Mouse (Mus musculus): ENCODE results near the gene Stard10. TPM values are rescaled to one million over a fixed set of nuclear protein-coding genes. Genes with fewer than 3 reads are reported as not detected.

Gene Stard10
- total and polyA plus RNA-seq, 2 experiments from 2014 or later: 17.2 to 39.3 TPM

DNA sequence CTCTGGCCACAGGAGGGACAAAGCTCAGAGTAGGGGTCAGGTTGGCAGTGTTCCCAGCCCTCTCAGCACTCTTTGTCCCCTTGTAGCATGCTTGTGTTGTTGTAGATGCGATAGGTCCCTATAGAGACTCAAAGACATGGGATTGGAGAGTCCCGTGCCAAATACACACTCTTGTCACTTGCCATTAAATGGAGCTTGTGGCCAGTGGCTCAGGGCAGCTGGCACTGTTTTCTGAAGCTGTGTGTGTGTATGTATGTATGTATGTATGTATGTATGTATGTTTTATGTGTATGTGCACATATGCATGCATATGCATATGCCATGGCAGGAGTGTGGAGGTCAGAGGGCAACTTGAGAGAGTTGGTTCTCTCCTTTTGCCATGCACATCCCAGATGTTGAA lies 10.9 kb downstream of the Stard10 start:
- Histone ChIP-seq H3K4me2 (ENCODE audit: low read depth, low read length) (no peak overlapping the region), H3K9ac (replicated peaks; ENCODE audit: low read length) (no peak overlapping the region), H3K4me1 (ENCODE audit: insufficient read depth, low read length) (peaks cover 19% of the 10 kb centered on the region; the same call in 1 of the 2 replicates), H3K9me3 (ENCODE audit: low read length) (no peaks in the 10 kb centered on the region), H3K36me3 (ENCODE audit: insufficient read depth, low read length) (no peaks in the 10 kb centered on the region), H3K27me3 (ENCODE audit: insufficient read depth, low read length) (no peaks in the 10 kb centered on the region), H3K4me3 (ENCODE audit: low read length) (no peak overlapping the region), H3K27ac (no peak overlapping the region)
- 81% methylated on average over 2 of the region's 2 CpGs for WGBS
- no peak for TF ChIP-seq CTCF (IDR thresholded peaks at IDR 0.05; ENCODE audit: low read depth)
- ATAC-seq (no peak), DNase-seq (ENCODE audit: low spot score) (no peak)

DNA sequence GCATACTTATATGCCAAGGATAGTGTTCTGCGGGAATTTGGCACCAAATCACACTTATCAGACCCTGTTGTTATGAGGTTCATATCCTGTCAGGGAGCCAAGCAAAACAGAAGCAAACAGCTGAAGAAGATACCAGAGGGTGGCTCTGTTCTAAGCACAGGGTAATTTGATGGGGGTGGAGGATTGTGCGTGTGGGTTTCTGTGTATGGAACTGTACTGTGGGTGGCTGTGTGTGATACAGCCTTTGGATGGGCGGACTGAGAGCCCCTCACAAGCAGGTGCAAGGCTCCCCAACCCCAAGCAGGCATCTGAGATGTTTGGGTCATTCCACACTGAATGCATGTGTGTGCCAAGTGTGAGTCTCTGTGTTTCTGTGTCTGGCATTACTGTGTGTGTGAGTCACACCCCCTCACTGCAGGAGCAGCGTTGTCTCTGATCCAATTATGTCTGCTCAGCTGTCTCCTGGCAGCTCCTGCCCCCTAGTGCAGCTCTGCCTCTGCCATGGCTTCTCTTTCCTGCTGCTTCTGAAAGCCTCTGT lies 11.8 kb downstream of the Stard10 start:
- 0 out of 2 replicates have a peak overlapping the region, but pooled peaks have one; percentile 14 for H3K9ac ChIP-seq (replicated peaks; ENCODE audit: low read length)
- peaks cover 19% of the 10 kb centered on the region; the same call in 1 of the 2 replicates for H3K4me1 ChIP-seq (ENCODE audit: insufficient read depth, low read length)
- peak overlapping the region; percentile 61 for H3K27ac ChIP-seq
- ATAC-seq (peak; percentile 72), DNase-seq (ENCODE audit: low spot score) (peak; percentile 68)
- peak; percentile 45 for TF ChIP-seq CTCF (IDR thresholded peaks at IDR 0.05; ENCODE audit: low read depth)
- no peak overlapping the region for H3K4me2 ChIP-seq (ENCODE audit: low read depth, low read length)
- WGBS: 43% methylated on average over 4 of the region's 4 CpGs
- H3K9me3 ChIP-seq (ENCODE audit: low read length): no peaks in the 10 kb centered on the region
- no peaks in the 10 kb centered on the region for H3K27me3 ChIP-seq (ENCODE audit: insufficient read depth, low read length)
- no peak overlapping the region for H3K4me3 ChIP-seq (ENCODE audit: low read length)
- no peaks in the 10 kb centered on the region for H3K36me3 ChIP-seq (ENCODE audit: insufficient read depth, low read length)

DNA sequence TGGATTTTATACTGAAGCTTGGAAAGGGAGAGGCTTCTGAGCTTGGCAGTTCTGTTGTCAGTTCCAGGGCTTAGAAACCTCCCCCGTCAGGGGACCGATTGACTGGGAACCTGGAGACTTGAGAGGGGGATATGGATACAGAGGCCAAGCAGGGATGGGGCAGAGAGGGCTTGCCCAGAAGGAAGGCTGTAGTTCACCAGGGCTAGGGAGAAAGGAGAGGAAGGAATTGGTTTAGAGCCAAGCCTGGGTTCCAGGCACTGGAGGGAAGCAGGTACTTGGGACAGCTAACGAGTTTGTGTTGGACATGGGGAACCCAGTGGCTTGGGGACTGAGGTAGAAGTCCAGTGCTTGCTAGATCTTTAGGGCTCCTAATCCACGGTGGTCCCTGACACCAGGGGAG lies 12.7 kb downstream of the Stard10 start:
- H3K4me2 ChIP-seq (ENCODE audit: low read depth, low read length): no peak overlapping the region
- H3K27me3 ChIP-seq (ENCODE audit: insufficient read depth, low read length): no peaks in the 10 kb centered on the region
- H3K9me3 ChIP-seq (ENCODE audit: low read length): no peaks in the 10 kb centered on the region
- no peak overlapping the region for H3K9ac ChIP-seq (replicated peaks; ENCODE audit: low read length)
- no peak overlapping the region for H3K4me3 ChIP-seq (ENCODE audit: low read length)
- 56% methylated on average over 4 of the region's 4 CpGs for WGBS
- DNase-seq (ENCODE audit: low spot score) (peak; percentile 5), ATAC-seq (no peak)
- H3K4me1 ChIP-seq (ENCODE audit: insufficient read depth, low read length): peaks cover 19% of the 10 kb centered on the region; the same call in 1 of the 2 replicates
- no peak for TF ChIP-seq CTCF (IDR thresholded peaks at IDR 0.05; ENCODE audit: low read depth)
- H3K36me3 ChIP-seq (ENCODE audit: insufficient read depth, low read length): no peaks in the 10 kb centered on the region
- peak overlapping the region; percentile 61 for H3K27ac ChIP-seq

DNA sequence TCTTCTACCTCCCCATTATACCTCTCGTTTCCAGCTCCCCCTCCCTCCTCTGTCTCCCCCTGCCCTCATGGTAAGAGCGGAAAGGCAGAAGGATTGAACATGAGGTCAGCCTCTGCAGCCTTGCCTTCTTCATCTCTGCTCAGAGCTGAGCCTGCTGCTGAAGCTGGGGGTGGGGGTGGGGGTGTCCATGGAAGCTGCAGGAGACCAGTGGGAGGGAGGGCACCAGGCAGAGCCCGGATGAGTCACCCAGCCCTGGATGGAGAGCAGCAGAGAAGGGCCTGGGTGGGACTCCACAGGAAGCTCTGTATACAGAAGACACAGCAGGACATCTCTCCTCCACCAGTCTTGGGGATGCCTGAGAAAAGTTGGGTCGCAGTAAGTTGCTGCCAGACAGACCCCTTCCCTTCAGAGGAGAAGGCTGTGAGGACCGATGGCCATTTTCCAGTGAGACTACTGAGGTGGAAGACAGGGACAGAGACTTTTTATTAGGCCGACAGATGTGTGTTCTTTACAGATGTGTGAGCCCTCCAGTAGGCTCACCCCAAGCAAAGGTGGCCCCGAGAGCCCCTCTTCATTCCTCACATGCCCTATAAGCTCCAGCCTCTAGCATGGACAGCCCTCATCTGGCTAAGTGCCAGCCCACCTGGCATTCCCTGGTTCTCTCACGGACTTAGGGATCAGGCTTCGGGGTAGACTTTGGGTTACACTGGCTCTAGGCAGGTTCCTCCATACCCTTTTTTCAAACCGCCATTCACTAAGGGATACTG lies 13.4 kb downstream of the Stard10 start:
- Histone ChIP-seq H3K4me3 (ENCODE audit: low read length) (no peak overlapping the region), H3K9me3 (ENCODE audit: low read length) (no peaks in the 10 kb centered on the region), H3K4me1 (ENCODE audit: insufficient read depth, low read length) (peaks cover 19% of the 10 kb centered on the region; the same call in 1 of the 2 replicates), H3K9ac (replicated peaks; ENCODE audit: low read length) (no peak overlapping the region), H3K36me3 (ENCODE audit: insufficient read depth, low read length) (no peaks in the 10 kb centered on the region), H3K4me2 (ENCODE audit: low read depth, low read length) (no peak overlapping the region), H3K27me3 (ENCODE audit: insufficient read depth, low read length) (no peaks in the 10 kb centered on the region), H3K27ac (no peak overlapping the region)
- no peak for TF ChIP-seq CTCF (IDR thresholded peaks at IDR 0.05; ENCODE audit: low read depth)
- ATAC-seq: 0 out of 2 replicates have a peak, but pooled peaks have one; percentile 25
- no peak for DNase-seq (ENCODE audit: low spot score)
- WGBS: 64% methylated on average over 10 of the region's 10 CpGs

DNA sequence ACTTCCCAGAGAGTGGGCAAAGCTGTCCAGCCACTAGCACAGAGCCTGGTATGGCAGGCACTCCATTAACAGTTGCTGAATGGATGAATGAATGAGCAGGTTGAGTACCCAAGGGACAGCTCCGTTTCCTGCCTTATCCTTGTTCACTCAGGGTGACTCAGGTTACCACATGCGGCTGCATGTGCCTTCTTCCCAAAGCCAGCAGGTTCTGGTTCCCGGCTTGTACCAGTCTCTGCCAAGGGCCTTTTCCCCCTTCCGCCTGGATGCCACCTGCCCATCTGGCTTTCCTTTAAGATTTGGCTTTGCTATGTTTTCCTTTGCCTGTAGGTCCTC lies 13.9 kb downstream of the Stard10 start:
- no peaks in the 10 kb centered on the region for H3K27me3 ChIP-seq (ENCODE audit: insufficient read depth, low read length)
- TF ChIP-seq CTCF (IDR thresholded peaks at IDR 0.05; ENCODE audit: low read depth): no peak

DNA sequence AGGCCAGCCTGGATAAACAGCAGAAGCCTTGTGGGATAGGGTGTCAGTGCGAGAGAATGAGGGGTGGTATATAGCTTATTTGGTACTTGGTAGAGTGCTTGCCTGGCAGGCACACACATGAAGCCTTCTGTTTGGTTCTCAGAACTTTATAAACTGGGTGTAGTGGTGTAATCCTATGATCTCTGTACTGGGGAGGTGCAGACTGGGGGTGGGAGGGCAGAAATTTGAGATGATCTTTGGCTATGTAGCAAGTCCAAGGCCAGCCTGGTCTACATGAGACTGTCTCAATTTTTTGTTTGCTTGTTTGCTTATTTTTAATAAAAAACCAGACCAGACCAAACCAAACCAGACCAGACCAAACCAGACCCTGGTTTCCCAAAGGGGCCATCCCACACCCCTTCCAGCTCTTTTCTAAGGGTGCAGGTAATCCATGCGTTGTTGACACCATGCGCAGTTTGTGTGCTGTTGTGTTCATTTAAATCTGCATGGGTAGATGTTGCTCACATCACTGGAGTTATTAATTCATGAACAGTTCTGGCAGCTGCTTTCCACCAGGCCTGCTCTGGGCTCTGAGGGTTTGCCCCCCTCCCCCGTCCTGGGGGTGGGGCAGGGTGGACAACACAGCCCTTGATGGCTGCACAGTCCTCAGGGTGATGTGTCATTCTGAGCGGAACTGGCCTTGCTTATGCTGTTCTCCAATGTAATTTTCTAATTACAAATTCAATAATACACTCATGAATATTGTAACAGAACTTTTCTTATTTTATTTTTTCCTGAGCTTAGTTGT lies 15.4 kb downstream of the Stard10 start:
- Histone ChIP-seq H3K27ac (no peak overlapping the region), H3K36me3 (ENCODE audit: insufficient read depth, low read length) (no peaks in the 10 kb centered on the region), H3K9ac (replicated peaks; ENCODE audit: low read length) (no peak overlapping the region), H3K4me3 (ENCODE audit: low read length) (no peak overlapping the region), H3K9me3 (ENCODE audit: low read length) (no peaks in the 10 kb centered on the region), H3K4me2 (ENCODE audit: low read depth, low read length) (no peak overlapping the region), H3K4me1 (ENCODE audit: insufficient read depth, low read length) (peaks cover 19% of the 10 kb centered on the region; the same call in 1 of the 2 replicates), H3K27me3 (ENCODE audit: insufficient read depth, low read length) (no peaks in the 10 kb centered on the region)
- 78% methylated on average over 5 of the region's 5 CpGs for WGBS
- ATAC-seq (no peak), DNase-seq (ENCODE audit: low spot score) (no peak)
- no peak for TF ChIP-seq CTCF (IDR thresholded peaks at IDR 0.05; ENCODE audit: low read depth)

More for the DNA sequence above, 13.9 kb downstream of the Stard10 start:
- no peak overlapping the region for H3K4me3 ChIP-seq (ENCODE audit: low read length)
- DNase-seq (ENCODE audit: low spot score) (peak; percentile 10), ATAC-seq (no peak)
- no peak overlapping the region for H3K9ac ChIP-seq (replicated peaks; ENCODE audit: low read length)
- H3K4me1 ChIP-seq (ENCODE audit: insufficient read depth, low read length): peaks cover 19% of the 10 kb centered on the region; the same call in 1 of the 2 replicates
- H3K27ac ChIP-seq: no peak overlapping the region
- no peak overlapping the region for H3K4me2 ChIP-seq (ENCODE audit: low read depth, low read length)
- H3K36me3 ChIP-seq (ENCODE audit: insufficient read depth, low read length): no peaks in the 10 kb centered on the region
- H3K9me3 ChIP-seq (ENCODE audit: low read length): no peaks in the 10 kb centered on the region
- WGBS: 50% methylated on average over 4 of the region's 4 CpGs

Data from hindbrain, postnatal 0 days (tissue).